Mouse (Mus musculus) MEL (cell line): ENCODE data around the gene Iqcj. TPM values are rescaled to one million over a fixed set of nuclear protein-coding genes. Genes with fewer than 3 reads are reported as not detected.

Experiments
- DNase-seq: peaks from one replicate; pipeline ENCODE4 v3.0.0; 2011; ENCODE audit warnings: low read depth, low spot score
- H3K27ac ChIP-seq: 2 replicates; pipeline ENCODE4 v1.5.1; 2012; ENCODE audit warnings: low read depth, mild to moderate bottlenecking, control low read depth, low read length, moderate library complexity; ENCODE audit not compliant: control insufficient read depth
- H3K27me3 ChIP-seq, 2 experiments: fragments of 150-350 bp in 1 of 2; sonication (generic) in 1 of 2; 2 replicates each; pipeline ENCODE4 v1.6.1; 2012; ENCODE audit warnings: low read length in 2 of 2, mild to moderate bottlenecking in 2 of 2, improper control_type of control experiment in 1 of 2, moderate library complexity in 1 of 2; ENCODE audit not compliant: insufficient read depth in 2 of 2, control insufficient read depth in 1 of 2
- H3K36me3 ChIP-seq, 2 experiments: 2 replicates each; pipeline ENCODE4 v1.6.1; 2012 to 2014; ENCODE audit warnings: low read length in 2 of 2, improper control_type of control experiment in 1 of 2, inconsistent platforms in 1 of 2, mild to moderate bottlenecking in 1 of 2; ENCODE audit not compliant: insufficient read depth in 2 of 2, control insufficient read depth in 1 of 2
- H3K4me1 ChIP-seq, 2 experiments: fragments of 150-350 bp in 1 of 2; sonication (generic) in 1 of 2; 2 replicates each; pipeline ENCODE4 v1.6.1; 2012; ENCODE audit warnings: low read length in 2 of 2, improper control_type of control experiment in 1 of 2, mild to moderate bottlenecking in 1 of 2; ENCODE audit not compliant: insufficient read depth in 2 of 2, control insufficient read depth in 1 of 2
- H3K4me3 ChIP-seq, 2 experiments: fragments of 150-350 bp in 1 of 2; sonication (generic) in 1 of 2; 2 replicates each; pipeline ENCODE4 v1.5.1; 2012; ENCODE audit warnings: low read depth in 2 of 2, low read length in 2 of 2, mild to moderate bottlenecking in 2 of 2, moderate library complexity in 2 of 2, control low read depth in 1 of 2, improper control_type of control experiment in 1 of 2; ENCODE audit not compliant: control insufficient read depth in 1 of 2, insufficient read depth in 1 of 2
- H3K79me2 ChIP-seq: 2 replicates; pipeline ENCODE4 v1.6.1; 2012; ENCODE audit warnings: mild to moderate bottlenecking, low read length, moderate library complexity; ENCODE audit not compliant: control insufficient read depth, poor library complexity, insufficient read depth
- H3K9ac ChIP-seq: 2 replicates; pipeline ENCODE4 v1.6.1; 2012; ENCODE audit warnings: low read depth, mild to moderate bottlenecking, control low read depth, low read length, moderate library complexity; ENCODE audit not compliant: control insufficient read depth, poor library complexity, severe bottlenecking
- H3K9me3 ChIP-seq: fragments of 150-350 bp; sonication (generic); replicated peaks from 2 replicates; pipeline ENCODE4 v1.6.1; 2012; ENCODE audit warnings: mild to moderate bottlenecking, low read length, improper control_type of control experiment, moderate library complexity; ENCODE audit not compliant: insufficient read depth
- CHD1 ChIP-seq: IDR thresholded peaks from 2 replicates; pipeline ENCODE4 v1.6.1; 2012; ENCODE audit warnings: low read depth, mild to moderate bottlenecking, inconsistent platforms, low read length, improper control_type of control experiment
- CHD2 ChIP-seq: IDR thresholded peaks from 2 replicates; pipeline ENCODE4 v1.6.1; 2011; ENCODE audit warnings: low read length, improper control_type of control experiment
- CTCF ChIP-seq, 3 experiments: IDR thresholded peaks in 2 of 3; conservative IDR thresholded peaks in 1 of 3; 2 replicates each; pipeline ENCODE4 v1.5.1; 2011 to 2012; ENCODE audit warnings: low read length in 3 of 3, low read depth in 2 of 3, mild to moderate bottlenecking in 2 of 3, improper control_type of control experiment in 1 of 3, inconsistent platforms in 1 of 3, mixed read lengths in 1 of 3, moderate library complexity in 1 of 3; ENCODE audit not compliant: control insufficient read depth in 1 of 3, insufficient read depth in 1 of 3, poor library complexity in 1 of 3, severe bottlenecking in 1 of 3
- E2F4 ChIP-seq: IDR thresholded peaks from 2 replicates; pipeline ENCODE4 v1.6.1; 2011; ENCODE audit warnings: low read depth, low read length, improper control_type of control experiment, borderline replicate concordance
- EP300 ChIP-seq, 2 experiments: IDR thresholded peaks; 2 replicates each; pipeline ENCODE4 v1.6.1; 2011; ENCODE audit warnings: improper control_type of control experiment in 2 of 2, low read length in 2 of 2, low read depth in 1 of 2, mild to moderate bottlenecking in 1 of 2
- GABPA ChIP-seq: IDR thresholded peaks from 2 replicates; pipeline ENCODE4 v1.6.1; 2012; ENCODE audit warnings: low read depth, mild to moderate bottlenecking, inconsistent platforms, low read length, improper control_type of control experiment, moderate library complexity
- HCFC1 ChIP-seq: IDR thresholded peaks from 2 replicates; pipeline ENCODE4 v1.6.1; 2012; ENCODE audit warnings: low read depth, mild to moderate bottlenecking, inconsistent platforms, low read length, improper control_type of control experiment, moderate library complexity
- JUND ChIP-seq: IDR thresholded peaks from 2 replicates; pipeline ENCODE4 v1.6.1; 2011; ENCODE audit warnings: low read depth, mild to moderate bottlenecking, improper control_type of control experiment, low read length
- MAFK ChIP-seq: IDR thresholded peaks from 2 replicates; pipeline ENCODE4 v1.6.1; 2011; ENCODE audit warnings: low read depth, mild to moderate bottlenecking, low read length, improper control_type of control experiment, borderline replicate concordance
- MAX ChIP-seq: IDR thresholded peaks from 2 replicates; pipeline ENCODE4 v1.6.1; 2011; ENCODE audit warnings: low read length, improper control_type of control experiment
- MEF2A ChIP-seq: IDR thresholded peaks from 2 replicates; pipeline ENCODE4 v1.6.1; 2014; ENCODE audit warnings: low read depth, mild to moderate bottlenecking, inconsistent platforms, low read length, improper control_type of control experiment; ENCODE audit not compliant: poor library complexity, insufficient replicate concordance, severe bottlenecking; ENCODE audit errors: extremely low read depth
- MXI1 ChIP-seq: IDR thresholded peaks from 2 replicates; pipeline ENCODE4 v1.6.1; 2011; ENCODE audit warnings: mild to moderate bottlenecking, low read depth, low read length, improper control_type of control experiment
- MYB ChIP-seq: IDR thresholded peaks from 2 replicates; pipeline ENCODE4 v1.6.1; 2011; ENCODE audit warnings: mild to moderate bottlenecking, low read depth, low read length, improper control_type of control experiment
- NELFE ChIP-seq: IDR thresholded peaks from 2 replicates; pipeline ENCODE4 v1.6.1; 2011; ENCODE audit warnings: low read depth, low read length, improper control_type of control experiment
- NRF1 ChIP-seq: IDR thresholded peaks from 2 replicates; pipeline ENCODE4 v1.6.1; 2014; ENCODE audit warnings: low read depth, mild to moderate bottlenecking, inconsistent platforms, low read length, improper control_type of control experiment, moderate library complexity; ENCODE audit not compliant: poor library complexity, insufficient read depth, severe bottlenecking
- POLR2A ChIP-seq, 2 experiments: IDR thresholded peaks; 2 replicates each; pipeline ENCODE4 v1.6.1; 2011 to 2012; ENCODE audit warnings: low read length in 2 of 2, mild to moderate bottlenecking in 2 of 2, control low read depth in 1 of 2, improper control_type of control experiment in 1 of 2, low read depth in 1 of 2, moderate library complexity in 1 of 2; ENCODE audit not compliant: control insufficient read depth in 1 of 2, insufficient read depth in 1 of 2, poor library complexity in 1 of 2
- RAD21 ChIP-seq: IDR thresholded peaks from 2 replicates; pipeline ENCODE4 v1.6.1; 2011; ENCODE audit warnings: mild to moderate bottlenecking, low read depth, low read length, improper control_type of control experiment
- RCOR1 ChIP-seq: IDR thresholded peaks from 2 replicates; pipeline ENCODE4 v1.6.1; 2012; ENCODE audit warnings: low read depth, mild to moderate bottlenecking, inconsistent platforms, low read length, improper control_type of control experiment
- TAL1 ChIP-seq: IDR thresholded peaks from 2 replicates; pipeline ENCODE4 v1.6.1; 2012; ENCODE audit warnings: mild to moderate bottlenecking, inconsistent platforms, low read length, moderate library complexity, mixed read lengths
- TBP ChIP-seq: IDR thresholded peaks from 2 replicates; pipeline ENCODE4 v1.8.0; 2011; ENCODE audit warnings: low read depth, low read length, improper control_type of control experiment
- UBTF ChIP-seq: IDR thresholded peaks from 2 replicates; pipeline ENCODE4 v1.6.1; 2012; ENCODE audit warnings: low read depth, mild to moderate bottlenecking, inconsistent platforms, low read length, improper control_type of control experiment, moderate library complexity, borderline replicate concordance; ENCODE audit not compliant: insufficient read depth
- USF1 ChIP-seq: IDR thresholded peaks from 2 replicates; pipeline ENCODE4 v1.6.1; 2014; ENCODE audit warnings: low read depth, mild to moderate bottlenecking, inconsistent platforms, low read length, improper control_type of control experiment, moderate library complexity
- ZKSCAN1 ChIP-seq: IDR thresholded peaks from 2 replicates; pipeline ENCODE4 v1.6.1; 2012; ENCODE audit warnings: low read depth, mild to moderate bottlenecking, inconsistent platforms, low read length, improper control_type of control experiment, moderate library complexity
- ZMIZ1 ChIP-seq: IDR thresholded peaks from 2 replicates; pipeline ENCODE4 v1.6.1; 2012; ENCODE audit warnings: low read depth, mild to moderate bottlenecking, inconsistent platforms, low read length, improper control_type of control experiment, moderate library complexity
- ZNF384 ChIP-seq: IDR thresholded peaks from 2 replicates; pipeline ENCODE4 v1.6.1; 2012; ENCODE audit warnings: low read depth, mild to moderate bottlenecking, inconsistent platforms, low read length, improper control_type of control experiment
- polyA plus RNA-seq, 2 experiments: library from polyadenylated mRNA; stranded (reverse) in 1 of 2; unstranded in 1 of 2; fragments of >175 nt in 1 of 2; fragments of >200 nt in 1 of 2; gene quantifications; 2 replicates each; pipeline versions ENCODE4 v1.2.1 to v1.2.4; 2012; ENCODE audit warnings: low replicate concordance in 2 of 2, low read depth in 1 of 2; ENCODE audit not compliant: insufficient read length in 2 of 2, insufficient read depth in 1 of 2, missing spikeins in 1 of 2
- total RNA-seq: library from RNA; depleted of rRNA; stranded (reverse); fragments of 300-350 nt; gene quantifications from 2 replicates; pipeline ENCODE4 v1.2.3, GENCODE M21; 2012

Gene Iqcj
- total and polyA plus RNA-seq, 3 experiments, result not detected

DNA sequence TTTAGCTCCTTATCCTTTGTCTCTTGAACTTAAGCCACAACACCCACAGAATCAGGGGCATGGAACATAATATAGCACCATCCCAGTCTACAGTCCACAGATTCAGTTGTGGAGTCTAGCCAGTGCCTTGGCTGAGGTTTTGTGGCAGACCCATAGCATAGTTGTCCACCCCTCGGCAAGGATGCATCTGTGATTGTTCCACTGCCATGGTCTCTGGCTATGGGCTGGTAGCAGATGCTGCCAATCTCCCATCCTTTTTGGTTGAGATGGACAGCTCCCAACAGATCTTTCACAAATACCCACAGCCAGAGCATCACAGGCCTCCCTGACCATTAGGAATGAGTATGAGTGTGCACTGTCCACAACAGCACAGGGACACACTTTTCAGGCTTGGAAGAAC, 5.8 kb upstream of the Iqcj start:
- Histone ChIP-seq H3K79me2 (no peaks in the 10 kb centered on the region), H3K36me3 (no peaks in the 10 kb centered on the region), H3K27me3 (no peaks in the 10 kb centered on the region), H3K9me3 (no peaks in the 10 kb centered on the region), H3K4me1 (no peaks in the 10 kb centered on the region), H3K27ac (no peak overlapping the region), H3K9ac (no peak overlapping the region), H3K4me3 (no peak overlapping the region)
- no peak for TF ChIP-seq MAX
- TF ChIP-seq ZNF384, result no peak
- no peak for TF ChIP-seq POLR2A (IDR thresholded peaks at IDR 0.05; ENCODE audit: control insufficient read depth in 1 of 2, insufficient read depth in 1 of 2, low read depth in 1 of 2, low read length in 2 of 2, poor library complexity in 1 of 2)
- TF ChIP-seq TBP, result no peak
- TF ChIP-seq CHD1, result no peak
- TF ChIP-seq CTCF (IDR thresholded peaks at IDR 0.05 in 2 of 3, conservative IDR thresholded peaks at IDR 0.05 in 1 of 3; ENCODE audit: control insufficient read depth in 1 of 3, insufficient read depth in 1 of 3, low read depth in 2 of 3, low read length in 3 of 3, poor library complexity in 1 of 3, severe bottlenecking in 1 of 3), result no peak
- TF ChIP-seq ZKSCAN1, result no peak
- TF ChIP-seq NELFE, result no peak
- TF ChIP-seq RAD21, result no peak
- no peak for TF ChIP-seq USF1
- TF ChIP-seq CHD2, result no peak
- DNase-seq, result no peak

DNA sequence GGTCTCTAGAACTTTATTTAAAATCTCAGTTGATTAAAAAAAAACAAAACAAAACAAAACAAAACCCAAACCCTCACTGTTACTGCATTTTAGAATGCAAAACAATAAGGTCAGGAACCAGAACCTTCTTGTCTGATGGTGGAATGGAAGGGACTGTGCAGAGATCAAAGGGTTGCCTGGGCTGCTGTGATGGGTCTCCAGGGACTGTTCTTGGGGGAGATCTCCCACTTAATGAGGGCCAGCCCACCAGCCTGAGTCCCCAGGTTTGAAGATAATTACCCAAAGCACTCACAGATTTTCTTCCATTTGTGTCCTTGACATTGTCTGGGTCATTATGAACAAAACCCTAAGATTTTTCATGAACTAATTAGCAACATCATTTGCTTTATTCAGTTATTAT, 4.8 kb upstream of the Iqcj start:
- Histone ChIP-seq H3K4me1 (no peaks in the 10 kb centered on the region), H3K9ac (no peak overlapping the region), H3K4me3 (no peak overlapping the region), H3K36me3 (no peaks in the 10 kb centered on the region), H3K79me2 (no peaks in the 10 kb centered on the region), H3K27ac (no peak overlapping the region), H3K9me3 (no peaks in the 10 kb centered on the region), H3K27me3 (no peaks in the 10 kb centered on the region)
- TF ChIP-seq ZNF384 (no peak), MAX (no peak), MYB (no peak)
- DNase-seq, result no peak

DNA sequence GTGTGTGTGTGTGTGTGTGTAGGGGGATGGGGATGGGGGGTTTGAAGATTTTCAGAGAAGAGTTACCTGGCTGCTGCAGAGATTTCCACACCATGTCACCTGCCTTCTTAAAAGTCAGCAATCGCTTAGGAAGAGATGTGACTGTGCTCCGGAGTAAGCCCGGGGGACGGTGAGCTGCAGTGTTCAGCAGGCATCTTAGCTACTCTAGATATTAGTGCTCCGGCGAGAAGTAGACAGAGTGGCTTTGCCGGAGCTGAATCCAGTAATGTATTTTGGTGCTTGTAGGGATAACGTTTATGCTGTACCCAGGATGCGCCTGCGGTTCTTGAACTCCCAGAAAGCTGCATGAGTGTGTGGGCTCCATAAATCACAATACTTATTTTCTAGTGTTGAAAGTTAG, 748 bp downstream of the Iqcj start:
- Histone ChIP-seq H3K27ac (no peak overlapping the region), H3K4me1 (no peaks in the 10 kb centered on the region), H3K27me3 (no peaks in the 10 kb centered on the region), H3K36me3 (no peaks in the 10 kb centered on the region), H3K4me3 (no peak overlapping the region), H3K79me2 (no peaks in the 10 kb centered on the region), H3K9ac (no peak overlapping the region), H3K9me3 (no peaks in the 10 kb centered on the region)
- no peak for DNase-seq
- TF ChIP-seq CHD2 (no peak), MAX (no peak), GABPA (no peak), RCOR1 (no peak), MXI1 (no peak), MAFK (no peak), NRF1 (no peak), JUND (no peak), HCFC1 (no peak), E2F4 (no peak), MYB (no peak), EP300 (IDR thresholded peaks at IDR 0.05; ENCODE audit: low read depth in 1 of 2, low read length in 2 of 2) (no peak), MEF2A (no peak), UBTF (no peak), ZMIZ1 (no peak), TAL1 (no peak), ZKSCAN1 (no peak)
